Mouse (Mus musculus) cortical plate, adult 2 months (tissue): ENCODE measurements around the gene Uvrag.

Experiments used
- CTCF ChIP-seq: fragments of 200-500 bp; IDR thresholded peaks from 2 replicates; pipeline ENCODE4 v1.5.1; 2011; ENCODE audit warnings: mild to moderate bottlenecking, control low read depth, low read length; ENCODE audit not compliant: insufficient read depth; ENCODE audit errors: extremely low read depth
- POLR2A ChIP-seq: fragments of 200-500 bp; IDR thresholded peaks from 2 replicates; pipeline ENCODE4 v1.6.1; 2011; ENCODE audit warnings: mild to moderate bottlenecking, low read length, control low read depth; ENCODE audit not compliant: insufficient read depth; ENCODE audit errors: extremely low read depth

- TF ChIP-seq POLR2A = no peak
- TF ChIP-seq CTCF = no peak
These were observed 18.0 kb upstream of the Uvrag start for GRCm38 (mm10) chr7:99158904-99159303.
